Mouse (Mus musculus) lung, adult 2 months (tissue): ENCODE data around the gene Sacm1l. TPM values are rescaled to one million over a fixed set of nuclear protein-coding genes. Genes with fewer than 3 reads are reported as not detected.

ENCODE experiments used
- DNase-seq: peaks from one replicate; pipeline ENCODE4 v3.0.0; 2022
- H3K4me1 ChIP-seq: fragments of 200-500 bp; 2 replicates; pipeline ENCODE4 v1.6.1; 2011; ENCODE audit warnings: low read length; ENCODE audit not compliant: control insufficient read depth, insufficient read depth
- H3K4me3 ChIP-seq: fragments of 200-500 bp; replicated peaks from 2 replicates; pipeline ENCODE3; 2011; ENCODE audit warnings: low read depth, mild to moderate bottlenecking, control low read depth, low read length; ENCODE audit errors: extremely low read depth
- CTCF ChIP-seq: fragments of 200-500 bp; IDR thresholded peaks from 2 replicates; pipeline ENCODE4 v1.5.1; 2011; ENCODE audit warnings: mild to moderate bottlenecking, low read length, control low read depth; ENCODE audit not compliant: insufficient read depth
- POLR2A ChIP-seq: fragments of 200-500 bp; IDR thresholded peaks from 2 replicates; pipeline ENCODE4 v1.6.1; 2011; ENCODE audit warnings: low read depth, mild to moderate bottlenecking, control low read depth, low read length, borderline replicate concordance; ENCODE audit errors: extremely low read depth
- WGBS: fragments of 180-500 bp; shearing (Covaris S2); methylation state at CpG from one replicate; pipeline ENCODE4 v1.1.7; 2018; 5-methylcytosine and 5-hydroxymethylcytosine counted together
- polyA plus RNA-seq: library from polyadenylated mRNA; depleted of rRNA; stranded (reverse); fragments of >200 nt; gene quantifications from 2 replicates; pipeline ENCODE4 v1.2.3, GENCODE M21; 2012

Sacm1l gene
- polyA plus RNA-seq, 1 experiment: 9.8 TPM

DNA sequence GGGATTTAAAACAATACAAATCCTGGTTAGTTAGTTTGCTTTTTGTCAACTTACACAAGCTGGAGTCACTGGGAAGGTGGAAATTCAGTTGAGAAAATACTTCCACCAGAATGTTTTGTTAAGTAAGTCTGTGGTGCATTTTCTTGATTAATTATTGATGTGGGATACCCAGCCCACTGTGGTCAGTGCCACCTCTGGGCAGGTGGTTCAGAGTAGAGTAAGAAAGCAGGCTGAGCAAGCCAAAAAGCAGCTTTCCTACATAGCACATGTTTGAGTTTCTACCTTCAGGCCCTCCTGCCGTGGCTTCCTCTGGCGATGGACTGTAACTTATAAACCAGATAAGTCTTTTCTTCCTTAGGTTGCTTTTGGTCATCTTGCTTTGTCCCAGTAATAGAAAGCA lies 10.3 kb downstream of the Sacm1l start:
- WGBS: 70% methylated on average over 2 of the region's 2 CpGs
- peaks cover 7% of the 10 kb centered on the region for H3K4me1 ChIP-seq
- no peak overlapping the region for H3K4me3 ChIP-seq
- DNase-seq: no peak
- TF ChIP-seq POLR2A (no peak), CTCF (no peak)

DNA sequence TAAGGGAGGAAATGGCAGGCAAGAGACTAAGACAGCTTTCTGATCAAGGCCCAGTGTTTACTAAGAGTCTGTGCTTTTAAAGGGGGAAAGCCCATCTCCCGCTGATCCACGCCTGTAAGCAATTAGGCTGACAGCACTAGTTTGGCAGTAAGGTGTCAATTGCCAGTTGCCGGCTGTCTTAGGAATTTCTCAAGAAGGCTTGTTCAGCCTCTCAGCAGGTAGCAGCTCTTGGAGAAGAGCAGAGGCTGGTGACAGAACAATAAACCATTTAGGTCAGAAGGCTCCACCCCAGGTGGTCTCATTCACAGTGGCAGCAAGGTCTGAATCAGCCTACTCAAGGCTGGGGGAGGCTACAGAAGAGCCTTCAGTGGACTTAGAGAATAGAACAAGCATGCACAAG lies 25.0 kb downstream of the Sacm1l start:
- H3K4me3 ChIP-seq: no peak overlapping the region
- no peak for DNase-seq
- WGBS: 71% methylated on average over 3 of the region's 3 CpGs
- no peaks in the 10 kb centered on the region for H3K4me1 ChIP-seq
- TF ChIP-seq POLR2A (no peak), CTCF (no peak)

DNA sequence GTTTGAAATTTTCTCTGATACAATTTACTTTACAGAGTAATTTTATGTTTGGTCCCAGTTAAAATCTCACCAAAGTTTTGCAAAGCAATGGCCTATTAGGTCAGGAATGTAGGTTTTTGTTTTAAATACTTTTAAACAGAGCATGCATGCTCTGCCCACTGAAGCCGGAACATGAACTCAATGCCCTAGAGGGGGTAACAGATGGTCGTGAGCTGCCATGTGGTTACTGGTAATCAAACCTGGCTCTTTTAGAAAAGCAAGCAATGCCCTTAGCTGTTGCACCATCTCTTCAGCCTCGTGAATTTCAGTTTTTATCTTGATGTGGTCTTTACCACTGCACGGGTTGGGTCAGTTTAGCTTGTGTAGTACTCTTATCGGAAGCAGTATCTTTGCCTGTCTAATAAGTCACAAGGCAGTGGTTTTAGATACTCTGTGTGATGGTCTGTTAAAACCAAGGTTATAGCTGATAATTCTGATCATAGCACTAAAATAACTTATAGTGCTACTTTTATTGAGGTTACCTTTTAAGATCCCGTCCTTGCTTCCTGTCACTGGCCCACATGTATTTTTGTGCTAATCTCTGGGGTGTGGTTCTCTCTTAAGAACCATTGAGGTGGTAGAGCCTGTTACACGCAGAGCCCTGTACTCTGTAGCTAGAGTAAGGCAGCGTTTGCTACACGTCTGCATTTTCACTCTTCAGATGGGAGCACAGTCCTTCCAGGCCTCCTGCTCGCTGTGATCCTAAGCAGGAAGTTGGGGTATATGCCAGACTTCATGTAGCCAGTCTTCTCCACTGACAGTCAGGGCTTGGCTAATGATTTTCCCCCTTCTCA lies 48.0 kb downstream of the Sacm1l start:
- DNase-seq: no peak
- TF ChIP-seq CTCF (no peak), POLR2A (no peak)
- 82% methylated on average over 10 of the region's 10 CpGs for WGBS
- Histone ChIP-seq H3K4me3 (no peak overlapping the region), H3K4me1 (no peaks in the 10 kb centered on the region)

DNA sequence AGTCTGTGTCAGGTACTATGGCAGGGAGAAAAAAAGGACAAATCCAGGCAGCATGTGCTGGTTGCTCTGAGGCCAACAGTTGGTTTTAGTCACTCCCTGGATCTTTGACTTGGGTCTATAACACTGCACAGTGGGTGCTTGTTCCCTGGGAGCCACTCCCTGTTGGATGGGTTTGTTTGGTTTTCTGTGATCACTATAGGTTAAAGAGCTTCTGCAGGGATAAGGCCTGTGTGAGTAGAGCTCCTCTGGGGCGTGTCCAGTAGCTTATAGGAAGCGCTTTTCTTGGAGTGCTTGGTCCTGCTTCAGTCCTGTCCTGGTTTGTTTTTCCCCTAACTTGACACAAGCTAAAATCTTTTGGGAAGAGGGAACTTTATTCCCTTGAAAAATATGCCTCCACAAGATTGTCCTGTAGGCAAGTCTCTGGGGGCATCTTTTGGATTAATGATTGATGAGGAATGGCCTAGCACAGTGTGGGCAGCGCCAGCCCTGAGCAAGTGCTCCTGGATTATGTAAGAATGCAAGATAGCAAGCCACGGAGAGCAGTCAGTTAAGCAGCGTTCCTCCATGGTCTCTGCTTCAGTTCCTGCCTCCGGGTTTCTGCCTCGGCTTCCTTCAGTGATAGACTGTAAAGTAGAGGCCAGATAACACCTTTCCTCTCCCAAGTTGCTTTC lies 59.8 kb downstream of the Sacm1l start:
- TF ChIP-seq CTCF: no peak
- TF ChIP-seq POLR2A: no peak
- 73% methylated on average over 7 of the region's 7 CpGs for WGBS
- no peak for DNase-seq
- H3K4me3 ChIP-seq: no peak overlapping the region
- H3K4me1 ChIP-seq: no peaks in the 10 kb centered on the region

DNA sequence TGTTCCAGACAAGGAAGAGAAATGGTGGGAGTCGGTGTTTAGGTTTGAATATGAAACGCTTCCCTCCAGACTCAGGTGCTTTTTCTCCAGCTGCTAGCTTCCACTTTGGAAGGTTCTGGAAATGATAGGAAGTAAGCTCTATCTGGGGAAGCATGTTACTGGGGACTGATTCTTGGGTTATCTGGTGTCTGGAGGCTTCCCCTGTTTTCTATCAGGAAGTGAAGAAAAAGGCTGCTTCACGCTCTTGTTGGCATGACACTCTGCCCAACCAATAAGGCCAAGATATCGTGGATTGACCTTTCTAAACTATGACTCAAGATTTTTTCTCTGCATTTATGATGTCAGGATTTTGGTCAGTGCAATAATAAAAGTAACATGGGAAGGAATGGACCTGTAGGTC lies 65.6 kb downstream of the Sacm1l start:
- WGBS: 88% methylated on average over 4 of the region's 4 CpGs
- DNase-seq: no peak
- Histone ChIP-seq H3K4me3 (no peak overlapping the region), H3K4me1 (no peaks in the 10 kb centered on the region)
- no peak for TF ChIP-seq CTCF
- TF ChIP-seq POLR2A: no peak

DNA sequence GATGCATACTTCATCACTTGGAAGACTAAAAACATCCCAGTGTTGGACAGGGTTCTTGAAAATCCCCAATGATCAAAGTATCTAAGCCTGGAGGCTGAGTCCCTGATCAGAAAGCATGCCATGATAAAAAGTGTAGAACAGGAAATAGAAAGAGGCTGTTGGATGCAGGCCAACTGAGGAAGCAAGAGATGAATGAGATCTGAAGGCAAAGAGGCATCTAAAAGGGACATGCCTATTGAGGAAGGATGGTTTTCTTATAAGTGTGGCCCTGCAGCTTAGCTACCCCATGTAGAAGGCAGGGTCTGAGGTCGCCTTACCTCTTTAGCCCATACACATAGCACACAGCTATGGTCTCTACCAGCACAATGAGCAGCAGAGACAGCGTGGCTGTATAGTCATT lies 67.4 kb downstream of the Sacm1l start:
- Histone ChIP-seq H3K4me3 (no peak overlapping the region), H3K4me1 (no peaks in the 10 kb centered on the region)
- TF ChIP-seq POLR2A (no peak), CTCF (no peak)
- DNase-seq: no peak
- WGBS: 96% methylated on average over 2 of the region's 2 CpGs

DNA sequence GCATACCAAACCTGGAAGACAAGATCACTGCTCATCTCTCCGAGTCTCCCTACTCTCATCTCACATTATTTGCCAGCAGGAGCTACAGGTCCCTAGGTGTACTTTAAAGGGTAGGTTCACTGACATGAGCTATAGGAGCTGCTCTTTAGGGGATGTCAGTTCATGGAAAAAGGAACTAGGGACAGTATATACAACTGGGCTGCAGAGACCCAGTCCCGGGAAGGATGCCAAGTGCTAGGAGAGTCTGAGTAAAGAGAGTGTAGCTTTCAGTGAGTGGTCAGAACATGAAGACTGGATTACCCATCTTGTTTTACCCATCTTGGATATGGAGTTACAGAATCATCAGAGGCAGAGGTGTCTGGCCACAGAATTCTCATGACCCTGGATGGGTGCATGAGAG lies 67.8 kb downstream of the Sacm1l start:
- Histone ChIP-seq H3K4me3 (no peak overlapping the region), H3K4me1 (no peaks in the 10 kb centered on the region)
- 88% methylated on average over 2 of the region's 2 CpGs for WGBS
- DNase-seq: no peak
- TF ChIP-seq POLR2A (no peak), CTCF (no peak)

DNA sequence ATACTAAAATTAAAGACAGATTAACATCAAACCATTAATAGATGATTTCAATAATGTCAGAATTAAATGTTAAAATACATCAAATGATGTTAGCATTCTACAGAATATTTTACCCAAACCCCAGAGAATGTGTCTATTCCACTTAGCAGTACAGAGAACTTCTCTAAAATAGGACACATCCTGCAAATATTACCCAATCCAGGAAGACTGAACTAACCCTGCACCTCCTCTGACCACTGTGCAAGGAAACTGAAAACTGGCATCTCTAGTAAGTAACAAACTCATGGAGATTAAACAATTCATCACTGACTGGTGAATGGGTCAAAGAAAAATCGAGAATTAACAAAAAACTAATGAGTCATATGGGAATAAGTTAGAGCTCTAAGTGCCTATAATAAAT lies 72.0 kb downstream of the Sacm1l start:
- TF ChIP-seq POLR2A: no peak
- no peak for TF ChIP-seq CTCF
- H3K4me3 ChIP-seq: no peak overlapping the region
- 72% methylated on average over 1 of the region's 1 CpGs for WGBS
- no peaks in the 10 kb centered on the region for H3K4me1 ChIP-seq
- DNase-seq: no peak

DNA sequence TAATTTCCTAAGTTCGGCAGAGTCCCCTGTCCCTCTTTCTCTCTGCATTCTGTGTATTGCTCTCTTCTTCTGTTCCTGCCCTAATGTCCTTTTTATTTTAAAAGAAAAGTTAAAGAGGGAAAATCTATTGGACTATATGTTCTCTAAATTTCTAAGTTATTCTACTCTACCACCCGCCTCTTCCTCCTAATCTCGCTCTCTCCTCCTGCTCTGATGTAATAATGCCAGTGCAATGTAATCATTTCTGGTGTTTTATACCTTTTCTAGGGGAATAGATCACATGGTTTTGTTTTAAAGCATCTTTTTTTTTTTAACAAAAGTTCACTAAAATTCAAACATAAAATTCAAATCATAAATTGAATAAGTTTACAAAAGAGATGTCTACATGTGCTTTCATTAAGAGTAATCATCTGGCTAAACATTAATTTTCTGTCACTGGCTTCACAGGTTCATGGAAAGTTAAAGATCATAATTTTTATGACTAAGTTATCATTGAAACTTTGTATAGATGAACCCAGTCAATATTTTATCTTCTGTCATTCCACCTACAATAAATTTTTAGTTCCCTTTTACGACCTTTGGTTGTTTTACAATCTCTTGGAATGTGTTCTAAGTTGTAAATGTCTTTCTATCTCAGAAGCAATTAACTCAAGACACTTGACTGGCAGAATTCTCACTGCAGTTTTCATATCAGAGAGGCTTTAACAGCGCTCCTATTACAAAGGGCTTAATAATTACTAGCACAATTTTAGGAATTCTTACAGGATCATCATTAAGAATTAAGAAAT lies 90.9 kb downstream of the Sacm1l start:
- TF ChIP-seq CTCF (no peak), POLR2A (no peak)
- WGBS: 85% methylated on average over 5 of the region's 5 CpGs

More for the DNA sequence above, 90.9 kb downstream of the Sacm1l start:
- no peaks in the 10 kb centered on the region for H3K4me1 ChIP-seq
- no peak for DNase-seq
- no peak overlapping the region for H3K4me3 ChIP-seq
